Mouse (Mus musculus) heart, adult 2 months (tissue): ENCODE results near the gene Ociad1.

Experiments
- CTCF ChIP-seq: fragments of 200-600 bp; IDR thresholded peaks from 2 replicates; pipeline ENCODE4 v1.8.1; 2022; ENCODE audit warnings: antibody characterized with exemption, mild to moderate bottlenecking, moderate library complexity
- POLR2A ChIP-seq: fragments of 200-500 bp; IDR thresholded peaks from 2 replicates; pipeline ENCODE4 v1.6.1; 2011; ENCODE audit warnings: mild to moderate bottlenecking, low read depth, low read length, control low read depth; ENCODE audit not compliant: insufficient read depth

DNA sequence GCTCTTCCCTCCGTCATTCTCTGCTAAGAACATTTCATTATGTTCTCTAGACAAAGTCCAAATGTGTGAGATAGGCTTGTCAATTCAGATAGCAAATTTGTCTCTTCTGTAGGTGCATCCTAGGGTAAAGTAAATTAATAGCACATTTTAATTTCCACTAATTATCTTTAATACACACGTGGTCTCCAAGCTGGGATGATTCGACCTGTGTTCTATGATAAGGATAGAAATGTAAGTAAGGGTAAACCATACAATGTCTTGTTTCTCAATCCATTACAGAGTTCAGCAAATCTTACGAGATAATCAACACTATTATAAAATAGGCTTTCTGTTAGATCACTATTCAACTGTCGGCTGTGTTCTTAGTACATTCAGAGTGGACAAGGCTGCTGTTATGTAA is 26.7 kb downstream of the Ociad1 start:
- TF ChIP-seq POLR2A (no peak), CTCF (no peak)
